Mouse (Mus musculus): ENCODE results near the gene Cip2a. TPM values are rescaled to one million over a fixed set of nuclear protein-coding genes. Genes with fewer than 3 reads are reported as not detected.
A peak's percentile ranks its signal among the peaks of the same experiment; 100 is the strongest.

Gene Cip2a
- total RNA-seq (2021): 1 to 10 TPM; 2.0 to 4.2 TPM
- long read RNA-seq, experiment 1, partial matches to known transcripts: 0 of 2 reads
- long read RNA-seq, experiment 1, other reads (novel, unspliced or antisense): 1 of 2 reads
- long read RNA-seq, experiment 2, partial matches to known transcripts: 0 of 2 reads
- long read RNA-seq, experiment 2, other reads (novel, unspliced or antisense): 1 of 2 reads

- intact Hi-C loops (cut with DNase I): no loop called here
- peak; percentile 87 to 92 for DNase-seq
These were observed at the start of gene Cip2a, which contains the start of gene Dzip3 for GRCm38 (mm10) chr16:48993559-48994342. TSS of gene Cip2a (plus strand) at chr16:48994185. TSS of gene Dzip3 (minus strand) at chr16:48994165.

- intact Hi-C loops (cut with DNase I): no loop called here
- no peak for DNase-seq
These were observed 21.0 kb upstream of the Cip2a start for GRCm38 (mm10) chr16:48972996-48973395.

GRCm38 (mm10) chr16:48973548-48973947 is 20.4 kb upstream of the Cip2a start:
- intact Hi-C loops (cut with DNase I): no loop called here
- no peak for DNase-seq

- intact Hi-C loops (cut with DNase I): no loop called here
- DNase-seq: no peak
These were observed 14.0 kb upstream of the Cip2a start for GRCm38 (mm10) chr16:48979965-48980364.

- DNase-seq: no peak
- intact Hi-C loops (cut with DNase I): no loop called here
These were observed 8.9 kb upstream of the Cip2a start for GRCm38 (mm10) chr16:48985034-48985627.

GRCm38 (mm10) chr16:48989700-48990099 is 4.3 kb upstream of the Cip2a start:
- DNase-seq: no peak
- intact Hi-C loops (cut with DNase I): no loop called here

GRCm38 (mm10) chr16:48992437-48993230 is 1.4 kb upstream of the Cip2a start:
- no peak for DNase-seq
- intact Hi-C loops (cut with DNase I): no loop called here

GRCm38 (mm10) chr16:48993231-48993558 is 790 bp upstream of the Cip2a start:
- intact Hi-C loops (cut with DNase I): no loop called here
- DNase-seq: no peak

GRCm38 (mm10) chr16:48994343-48994693 is 333 bp downstream of the Cip2a start:
- no peak for DNase-seq
- intact Hi-C loops (cut with DNase I): no loop called here

GRCm38 (mm10) chr16:49004151-49004550 is 10.2 kb downstream of the Cip2a start:
- no peak for DNase-seq
- intact Hi-C loops (cut with DNase I): no loop called here

GRCm38 (mm10) chr16:49016620-49017332 is 22.8 kb downstream of the Cip2a start:
- intact Hi-C loops (cut with DNase I): loop anchor here (5.0 kb wide), 1 partner anchor 306 kb away; no protein-coding TSS in a partner anchor
- no peak for DNase-seq

- intact Hi-C loops (cut with DNase I): no loop called here
- DNase-seq: no peak
These were observed 41.9 kb downstream of the Cip2a start for GRCm38 (mm10) chr16:49035852-49036251.

- intact Hi-C loops (cut with DNase I): no loop called here
- no peak for DNase-seq
These were observed 43.8 kb downstream of the Cip2a start for GRCm38 (mm10) chr16:49037771-49038170.

- intact Hi-C loops (cut with DNase I): no loop called here
- DNase-seq: no peak
These were observed 46.7 kb downstream of the Cip2a start for GRCm38 (mm10) chr16:49040554-49041221.

- no peak for DNase-seq
- intact Hi-C loops (cut with DNase I): no loop called here
These were observed 55.2 kb downstream of the Cip2a start for GRCm38 (mm10) chr16:49049214-49049613.

GRCm38 (mm10) chr16:49057186-49057585 is 63.2 kb downstream of the Cip2a start, which contains the start of gene Myh15:
TSS of gene Myh15 (plus strand) at chr16:49057486.
- no peak for DNase-seq
- intact Hi-C loops (cut with DNase I): no loop called here
